Mouse (Mus musculus) lung, embryonic 14.5 days (tissue): ENCODE results near the gene Fam49a. TPM values are rescaled to one million over a fixed set of nuclear protein-coding genes. Genes with fewer than 3 reads are reported as not detected.

ENCODE experiments used
- ATAC-seq: fragments of 200-750 bp; cut with Nextera tagmentation; 2 replicates; pipeline ENCODE4 v1.8.0; 2017; ENCODE audit warnings: mild to moderate bottlenecking, moderate TSS enrichment, moderate library complexity; ENCODE audit not compliant: insufficient read depth
- DNase-seq: peaks from one replicate; pipeline ENCODE4 v3.0.0-alpha.2; 2015
- H3K27ac ChIP-seq: fragments of 300-500 bp; sonication (generic); 2 replicates; pipeline ENCODE4 v1.5.1; 2014; ENCODE audit warnings: low read depth, mild to moderate bottlenecking, moderate library complexity
- H3K27me3 ChIP-seq: fragments of 300-500 bp; sonication (generic); 2 replicates; pipeline ENCODE4 v1.6.1; 2014; ENCODE audit warnings: low read length, control low read depth; ENCODE audit not compliant: insufficient read depth
- H3K36me3 ChIP-seq: fragments of 300-500 bp; sonication (generic); 2 replicates; pipeline ENCODE4 v1.6.1; 2014; ENCODE audit warnings: control low read depth; ENCODE audit not compliant: insufficient read depth
- H3K4me1 ChIP-seq: fragments of 300-500 bp; sonication (generic); 2 replicates; pipeline ENCODE4 v1.6.1; 2014; ENCODE audit warnings: antibody characterized with exemption, control low read depth; ENCODE audit not compliant: insufficient read depth
- H3K4me2 ChIP-seq: fragments of 300-500 bp; sonication (generic); 2 replicates; pipeline ENCODE4 v1.6.1; 2014; ENCODE audit warnings: mild to moderate bottlenecking
- H3K4me3 ChIP-seq: fragments of 300-500 bp; sonication (generic); 2 replicates; pipeline ENCODE4 v1.5.1; 2014; ENCODE audit warnings: low read depth, low read length
- H3K9ac ChIP-seq: fragments of 300-500 bp; sonication (generic); 2 replicates; pipeline ENCODE4 v1.6.1; 2014
- H3K9me3 ChIP-seq: fragments of 300-500 bp; sonication (generic); 2 replicates; pipeline ENCODE4 v1.6.1; 2016; ENCODE audit warnings: low read depth, low read length, control low read depth
- CTCF ChIP-seq: IDR thresholded peaks from 2 replicates; pipeline ENCODE4 v1.5.1; 2016; ENCODE audit warnings: antibody characterized with exemption, low read depth
- WGBS: fragments of 180-500 bp; shearing (Covaris S2); extraction: QIAGEN DNeasy Blood & Tissue Kit; methylation state at CpG from one replicate; pipeline ENCODE4 v1.1.7; 2014; 5-methylcytosine and 5-hydroxymethylcytosine counted together
- polyA plus RNA-seq: library from polyadenylated mRNA; unstranded; fragments of >200 nt; fragmentation: Nextera tagmentation; extraction: Ambion mirVana; gene quantifications from 2 replicates; pipeline ENCODE4 v1.2.1, GENCODE M21; 2014

Fam49a gene
- polyA plus RNA-seq, 1 experiment from 2014 or later, result 14.9 TPM

DNA sequence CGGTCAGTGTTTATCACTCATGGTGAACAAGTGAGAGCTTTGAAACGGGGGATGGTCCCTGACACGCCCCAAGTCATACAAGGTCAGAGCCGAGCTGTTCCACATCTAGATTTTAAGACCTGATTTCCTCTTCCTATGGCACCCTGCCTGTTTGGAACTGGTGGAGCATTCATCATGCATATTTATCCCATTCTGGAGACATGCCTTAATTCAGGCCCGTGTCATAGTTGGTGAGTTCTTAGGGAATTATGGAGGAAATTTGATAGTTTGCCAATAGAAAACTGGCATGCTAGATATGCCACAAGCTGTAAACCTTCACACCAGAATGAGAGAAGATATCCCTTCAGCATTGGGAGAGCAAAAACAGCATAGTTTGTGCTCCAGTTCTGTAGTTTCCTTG, 8.4 kb upstream of the Fam49a start:
- ATAC-seq, result no peak
- H3K4me1 ChIP-seq, result no peaks in the 10 kb centered on the region
- 27% methylated on average over 5 of the region's 5 CpGs for WGBS
- H3K9me3 ChIP-seq, result no peaks in the 10 kb centered on the region
- no peak overlapping the region for H3K4me3 ChIP-seq
- TF ChIP-seq CTCF, result no peak
- H3K36me3 ChIP-seq, result no peaks in the 10 kb centered on the region
- H3K27ac ChIP-seq, result no peak overlapping the region
- H3K4me2 ChIP-seq, result no peak overlapping the region
- DNase-seq, result no peak
- H3K27me3 ChIP-seq, result no peaks in the 10 kb centered on the region
- H3K9ac ChIP-seq, result no peak overlapping the region

DNA sequence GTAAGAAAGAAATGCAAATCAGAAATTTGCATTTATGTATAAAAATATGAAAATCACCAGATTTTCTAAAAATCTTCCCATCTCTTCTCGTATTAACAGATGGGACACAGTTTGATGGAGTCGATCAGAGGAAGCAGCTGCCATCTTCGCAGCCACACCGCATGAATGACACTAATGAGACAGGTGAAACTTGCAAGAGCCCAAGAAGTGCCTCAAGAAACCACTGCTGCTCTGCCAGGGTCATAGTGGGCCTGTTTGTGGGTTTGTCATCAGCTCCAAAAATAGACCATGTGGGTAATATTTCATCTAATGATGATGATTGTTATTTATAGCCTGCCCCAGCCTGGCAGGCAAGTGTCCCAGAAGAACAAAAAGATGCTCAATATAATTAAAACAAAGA, 7.8 kb upstream of the Fam49a start:
- Histone ChIP-seq H3K4me1 (no peaks in the 10 kb centered on the region), H3K9me3 (no peaks in the 10 kb centered on the region), H3K27me3 (no peaks in the 10 kb centered on the region), H3K27ac (no peak overlapping the region), H3K4me3 (no peak overlapping the region), H3K4me2 (no peak overlapping the region), H3K36me3 (no peaks in the 10 kb centered on the region), H3K9ac (no peak overlapping the region)
- no peak for DNase-seq
- WGBS, result 67% methylated on average over 4 of the region's 4 CpGs
- ATAC-seq, result no peak
- no peak for TF ChIP-seq CTCF

GRCm38 (mm10) chr12:12260979-12261960, 669 bp upstream of the Fam49a start:
- DNase-seq, result peak; percentile 34
- 61% methylated on average over 9 of the region's 9 CpGs for WGBS

GRCm38 (mm10) chr12:12263371-12263791, 1.4 kb downstream of the Fam49a start:
- TF ChIP-seq CTCF, result no peak
- Histone ChIP-seq H3K9me3 (no peaks in the 10 kb centered on the region), H3K4me2 (peak overlapping the region; percentile 96), H3K36me3 (no peaks in the 10 kb centered on the region), H3K27ac (0 out of 2 replicates have a peak overlapping the region, but pooled peaks have one; percentile 21), H3K9ac (0 out of 2 replicates have a peak overlapping the region, but pooled peaks have one; percentile 70), H3K4me3 (peak overlapping the region; percentile 63), H3K4me1 (peaks cover 11% of the 10 kb centered on the region; the same call in 1 of the 2 replicates), H3K27me3 (no peaks in the 10 kb centered on the region)
- 6% methylated on average over 1 of the region's 1 CpGs for WGBS
- DNase-seq (peak; percentile 83), ATAC-seq (peak; percentile 52)

More at GRCm38 (mm10) chr12:12260979-12261960, 669 bp upstream of the Fam49a start:
- Histone ChIP-seq H3K4me1 (peaks cover 11% of the 10 kb centered on the region; the same call in 1 of the 2 replicates), H3K27ac (no peak overlapping the region), H3K9me3 (no peaks in the 10 kb centered on the region), H3K36me3 (no peaks in the 10 kb centered on the region), H3K9ac (no peak overlapping the region), H3K4me3 (0 out of 2 replicates have a peak overlapping the region, but pooled peaks have one; percentile 63), H3K4me2 (peak overlapping the region; percentile 96), H3K27me3 (no peaks in the 10 kb centered on the region)
- ATAC-seq, result no peak
- TF ChIP-seq CTCF, result no peak

DNA sequence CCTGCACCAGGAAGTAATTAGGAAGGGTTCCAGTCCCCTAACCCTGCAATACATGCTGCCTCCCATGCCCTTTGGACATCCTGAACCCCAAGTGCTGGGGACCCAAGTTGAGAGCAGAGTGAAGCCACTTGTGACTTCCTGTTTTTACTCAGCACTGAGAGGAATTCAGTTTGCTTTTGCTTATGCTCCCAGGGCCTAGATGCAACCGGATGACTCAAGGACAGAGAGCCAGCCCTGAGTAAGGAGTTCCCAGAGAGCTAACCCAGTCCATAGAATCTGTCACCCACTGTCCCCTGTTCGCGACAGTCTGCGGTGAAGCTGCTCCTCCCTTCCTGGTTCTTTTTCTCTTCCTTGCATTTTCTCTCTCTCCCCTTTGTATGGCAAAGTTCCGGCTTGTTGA, 2.2 kb downstream of the Fam49a start:
- H3K27ac ChIP-seq, result no peak overlapping the region
- DNase-seq, result peak; percentile 46
- 0 out of 2 replicates have a peak overlapping the region, but pooled peaks have one; percentile 63 for H3K4me3 ChIP-seq
- H3K9me3 ChIP-seq, result no peaks in the 10 kb centered on the region
- no peaks in the 10 kb centered on the region for H3K36me3 ChIP-seq
- no peaks in the 10 kb centered on the region for H3K27me3 ChIP-seq
- H3K4me2 ChIP-seq, result peak overlapping the region; percentile 96
- no peak for TF ChIP-seq CTCF
- peaks cover 11% of the 10 kb centered on the region; the same call in 1 of the 2 replicates for H3K4me1 ChIP-seq
- 72% methylated on average over 5 of the region's 5 CpGs for WGBS
- no peak overlapping the region for H3K9ac ChIP-seq
- ATAC-seq, result no peak

DNA sequence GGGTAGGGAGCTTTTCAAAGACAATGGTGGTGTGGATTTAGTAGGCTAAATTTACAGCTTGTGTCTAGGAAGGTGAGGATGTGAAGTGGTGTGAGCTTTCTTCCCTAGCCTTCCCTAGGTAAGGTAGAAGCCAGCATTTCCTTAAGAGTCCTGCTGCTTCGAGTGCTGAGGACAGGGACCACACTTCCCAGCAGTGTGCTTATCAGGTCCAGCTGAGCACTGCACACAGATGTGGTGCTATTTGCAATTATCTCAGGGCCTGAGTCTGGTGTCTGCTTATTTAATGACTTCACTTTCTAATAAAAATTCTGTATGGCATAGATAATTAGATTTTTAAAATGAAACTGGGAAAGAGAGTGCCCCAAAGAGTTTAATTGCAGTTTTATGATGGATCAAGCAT, 4.6 kb downstream of the Fam49a start:
- peaks cover 11% of the 10 kb centered on the region; the same call in 1 of the 2 replicates for H3K4me1 ChIP-seq
- 44% methylated on average over 1 of the region's 1 CpGs for WGBS

DNA sequence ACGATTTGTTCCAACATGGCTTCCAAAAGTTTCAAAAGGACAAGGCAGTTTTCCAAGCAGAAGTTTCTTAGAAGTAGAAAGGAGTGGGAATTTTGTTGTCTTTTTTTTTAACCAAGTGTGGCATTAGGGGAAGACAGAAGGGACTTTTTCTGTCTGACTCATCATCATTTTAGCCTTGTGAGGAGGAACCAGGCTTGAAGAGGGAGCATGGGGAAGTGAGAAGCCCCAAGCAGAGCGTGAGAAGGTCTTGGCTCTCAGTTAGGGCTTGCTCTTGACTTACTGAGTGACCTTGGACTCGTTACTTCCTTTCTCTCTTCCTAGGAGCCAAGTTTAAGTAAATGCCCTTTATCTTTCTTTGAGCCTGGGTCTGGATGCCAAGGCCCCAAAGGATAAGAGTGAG, 8.6 kb downstream of the Fam49a start:
- H3K27ac ChIP-seq, result no peak overlapping the region
- TF ChIP-seq CTCF, result no peak
- ATAC-seq, result no peak

More for the DNA sequence above, 4.6 kb downstream of the Fam49a start:
- no peak overlapping the region for H3K27ac ChIP-seq
- H3K4me2 ChIP-seq, result no peak overlapping the region
- H3K9ac ChIP-seq, result no peak overlapping the region
- ATAC-seq (no peak), DNase-seq (no peak)
- no peaks in the 10 kb centered on the region for H3K9me3 ChIP-seq
- H3K36me3 ChIP-seq, result no peaks in the 10 kb centered on the region
- no peak overlapping the region for H3K4me3 ChIP-seq
- no peak for TF ChIP-seq CTCF
- no peaks in the 10 kb centered on the region for H3K27me3 ChIP-seq

More for the DNA sequence above, 8.6 kb downstream of the Fam49a start:
- H3K9ac ChIP-seq, result no peak overlapping the region
- DNase-seq, result no peak
- WGBS, result 71% methylated on average over 3 of the region's 3 CpGs
- H3K4me2 ChIP-seq, result no peak overlapping the region
- H3K9me3 ChIP-seq, result no peaks in the 10 kb centered on the region
- no peaks in the 10 kb centered on the region for H3K27me3 ChIP-seq
- H3K4me3 ChIP-seq, result no peak overlapping the region
- no peaks in the 10 kb centered on the region for H3K4me1 ChIP-seq
- no peaks in the 10 kb centered on the region for H3K36me3 ChIP-seq
